Mouse (Mus musculus) kidney, embryonic 16.5 days (tissue): ENCODE measurements at regions not wholly inside any gene's neighbourhood (a gene's known extent, or its start where the extent isn't known, plus 50 kb on each side); places are given as distances from the start of the nearest gene placed in this dataset.

Source experiments
- ATAC-seq: fragments of 200-750 bp; cut with Nextera tagmentation; 2 replicates; pipeline ENCODE4 v1.8.0; 2017; ENCODE audit warnings: moderate TSS enrichment; ENCODE audit not compliant: low FRiP score, low TSS enrichment
- H3K27ac ChIP-seq: fragments of 300-500 bp; sonication (generic); 2 replicates; pipeline ENCODE4 v1.5.1; 2014; ENCODE audit warnings: low read length
- H3K27me3 ChIP-seq: fragments of 300-500 bp; sonication (generic); 2 replicates; pipeline ENCODE4 v1.6.1; 2014; ENCODE audit warnings: low read length, control low read depth, mixed read lengths; ENCODE audit not compliant: insufficient read depth
- H3K36me3 ChIP-seq: fragments of 300-500 bp; sonication (generic); 2 replicates; pipeline ENCODE4 v1.6.1; 2014; ENCODE audit warnings: low read length, control low read depth, mixed read lengths; ENCODE audit not compliant: insufficient read depth
- H3K4me1 ChIP-seq: fragments of 300-500 bp; sonication (generic); 2 replicates; pipeline ENCODE4 v1.6.1; 2014; ENCODE audit warnings: low read length, control low read depth, mixed read lengths; ENCODE audit not compliant: insufficient read depth
- H3K4me2 ChIP-seq: fragments of 300-500 bp; sonication (generic); replicated peaks from 2 replicates; pipeline ENCODE4 v1.6.1; 2014; ENCODE audit warnings: low read depth, low read length
- H3K4me3 ChIP-seq: fragments of 300-500 bp; sonication (generic); 2 replicates; pipeline ENCODE4 v1.5.1; 2014; ENCODE audit warnings: mild to moderate bottlenecking, low read length
- H3K9ac ChIP-seq: fragments of 300-500 bp; sonication (generic); replicated peaks from 2 replicates; pipeline ENCODE4 v1.6.1; 2014; ENCODE audit warnings: low read length
- H3K9me3 ChIP-seq: fragments of 300-500 bp; sonication (generic); 2 replicates; pipeline ENCODE4 v1.6.1; 2016; ENCODE audit warnings: low read length, control low read depth
- WGBS: fragments of 180-500 bp; shearing (Covaris S2); extraction: QIAGEN DNeasy Blood & Tissue Kit; methylation state at CpG from one replicate; pipeline ENCODE4 v1.1.7; 2014; 5-methylcytosine and 5-hydroxymethylcytosine counted together

GRCm38 (mm10) chr9:80709781-80710180 is 244.5 kb upstream of the Impg1 start:
- ATAC-seq: no peak
- H3K4me1 ChIP-seq: no peaks in the 10 kb centered on the region
- no peaks in the 10 kb centered on the region for H3K27me3 ChIP-seq
- H3K4me3 ChIP-seq: no peak overlapping the region
- no peaks in the 10 kb centered on the region for H3K36me3 ChIP-seq
- no peaks in the 10 kb centered on the region for H3K9me3 ChIP-seq
- H3K9ac ChIP-seq: no peak overlapping the region
- no peak overlapping the region for H3K27ac ChIP-seq
- no peak overlapping the region for H3K4me2 ChIP-seq

DNA sequence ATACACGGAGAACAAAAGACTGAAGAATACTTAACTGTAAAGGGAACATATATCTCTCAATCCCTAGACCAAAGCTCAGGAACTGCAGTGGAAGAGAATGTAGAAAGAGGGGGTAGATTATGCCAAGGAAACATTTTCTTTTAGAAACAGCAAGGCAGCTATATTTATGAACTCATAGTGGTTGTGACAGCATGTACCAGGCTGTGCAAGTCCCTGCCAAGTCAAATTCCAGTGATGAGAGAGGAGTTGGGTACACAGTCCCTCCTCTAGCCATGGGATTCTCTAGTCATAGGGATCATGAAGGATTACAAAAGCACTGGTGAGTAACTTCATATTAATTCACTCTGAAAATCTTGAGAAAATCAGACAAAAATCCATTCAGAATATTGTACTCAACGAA is 240.0 kb upstream of the Impg1 start:
- H3K27me3 ChIP-seq: no peaks in the 10 kb centered on the region
- no peaks in the 10 kb centered on the region for H3K36me3 ChIP-seq
- ATAC-seq: no peak
- WGBS: 87% methylated on average over 2 of the region's 2 CpGs
- H3K4me1 ChIP-seq: no peaks in the 10 kb centered on the region
- no peaks in the 10 kb centered on the region for H3K9me3 ChIP-seq
- H3K27ac ChIP-seq: no peak overlapping the region
- H3K9ac ChIP-seq: no peak overlapping the region
- H3K4me3 ChIP-seq: no peak overlapping the region
- H3K4me2 ChIP-seq: no peak overlapping the region

- 70% methylated on average over 2 of the region's 2 CpGs for WGBS
- Histone ChIP-seq H3K27ac (no peak overlapping the region), H3K4me3 (no peak overlapping the region), H3K9me3 (no peaks in the 10 kb centered on the region), H3K9ac (no peak overlapping the region), H3K27me3 (no peaks in the 10 kb centered on the region), H3K4me2 (no peak overlapping the region), H3K36me3 (no peaks in the 10 kb centered on the region), H3K4me1 (no peaks in the 10 kb centered on the region)
- no peak for ATAC-seq
Observed at GRCm38 (mm10) chr9:80697171-80697570, 231.9 kb upstream of the Impg1 start.

DNA sequence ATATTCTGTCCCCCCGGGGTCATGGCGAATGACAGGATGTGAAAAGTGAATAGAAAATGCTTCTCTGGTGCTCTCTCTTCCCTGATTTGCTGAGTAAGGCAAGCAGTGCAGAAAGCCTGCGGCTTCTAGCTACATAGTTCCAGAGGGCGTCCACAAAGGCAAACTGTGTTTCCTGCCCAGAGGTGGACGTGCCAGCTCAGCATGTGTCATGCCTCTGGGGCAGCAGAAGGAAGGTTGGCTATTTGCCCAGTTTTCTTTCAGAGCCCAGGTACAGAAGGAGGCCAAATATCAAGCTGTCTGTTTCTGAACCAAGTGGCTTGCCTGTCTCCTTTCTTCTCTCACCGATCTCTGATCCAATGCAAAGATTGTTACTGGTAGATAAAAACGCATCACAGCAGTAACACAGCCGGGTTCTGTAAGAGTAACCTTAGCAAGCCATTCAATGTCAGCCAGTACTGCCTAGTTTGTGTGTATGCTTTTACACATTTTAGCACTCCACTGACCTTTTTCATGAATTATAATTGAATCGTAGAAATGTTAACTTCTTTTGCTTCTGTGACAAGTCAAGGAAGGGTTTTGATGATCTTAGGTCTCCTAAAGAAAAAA is 223.3 kb upstream of the Impg1 start:
- 64% methylated on average over 9 of the region's 9 CpGs for WGBS
- Histone ChIP-seq H3K9ac (no peak overlapping the region), H3K4me2 (no peak overlapping the region), H3K36me3 (no peaks in the 10 kb centered on the region), H3K4me1 (no peaks in the 10 kb centered on the region), H3K27me3 (no peaks in the 10 kb centered on the region), H3K9me3 (no peaks in the 10 kb centered on the region), H3K27ac (no peak overlapping the region), H3K4me3 (no peak overlapping the region)
- ATAC-seq: no peak

DNA sequence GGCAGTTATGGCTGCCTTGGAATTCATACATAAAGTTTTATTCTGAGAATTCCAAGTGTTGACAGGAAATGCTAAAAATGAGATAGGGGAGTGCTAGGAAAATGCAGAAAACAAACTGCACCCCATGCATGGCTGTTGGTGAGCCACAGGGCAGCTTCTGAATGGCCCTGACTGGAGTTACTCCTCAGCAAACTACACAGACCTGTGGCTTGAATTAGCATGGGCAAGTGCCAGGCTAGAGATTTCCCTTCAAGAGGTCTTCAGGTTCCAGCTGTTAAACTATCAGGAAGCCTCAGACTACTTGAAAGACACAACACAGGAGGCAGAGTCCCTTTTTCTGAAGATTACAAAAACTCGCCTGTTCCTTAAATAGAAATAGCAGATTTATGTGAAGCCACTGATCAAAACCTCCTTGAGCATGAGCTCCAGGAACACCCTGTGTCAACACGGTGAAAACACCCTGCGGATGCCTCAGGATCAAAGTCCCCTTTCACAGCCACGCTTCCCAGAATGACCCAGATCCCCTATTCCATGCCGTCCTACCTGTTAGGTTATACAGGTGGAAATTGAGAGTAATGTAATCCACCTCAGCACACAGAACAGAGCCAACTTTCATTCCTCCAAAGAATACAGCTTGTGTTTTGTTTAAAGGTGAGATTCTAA is 217.9 kb upstream of the Impg1 start:
- H3K9ac ChIP-seq: no peak overlapping the region
- no peak overlapping the region for H3K4me2 ChIP-seq
- H3K4me1 ChIP-seq: no peaks in the 10 kb centered on the region
- no peak overlapping the region for H3K27ac ChIP-seq
- WGBS: 68% methylated on average over 5 of the region's 5 CpGs
- no peak for ATAC-seq
- no peaks in the 10 kb centered on the region for H3K27me3 ChIP-seq
- H3K4me3 ChIP-seq: no peak overlapping the region
- H3K36me3 ChIP-seq: no peaks in the 10 kb centered on the region
- no peaks in the 10 kb centered on the region for H3K9me3 ChIP-seq

GRCm38 (mm10) chr9:80681709-80682108 is 216.4 kb upstream of the Impg1 start:
- Histone ChIP-seq H3K9ac (no peak overlapping the region), H3K4me2 (no peak overlapping the region), H3K36me3 (no peaks in the 10 kb centered on the region), H3K9me3 (no peaks in the 10 kb centered on the region), H3K27ac (no peak overlapping the region), H3K27me3 (no peaks in the 10 kb centered on the region), H3K4me3 (no peak overlapping the region), H3K4me1 (no peaks in the 10 kb centered on the region)
- no peak for ATAC-seq
- WGBS: 88% methylated on average over 2 of the region's 2 CpGs

- H3K4me3 ChIP-seq: no peak overlapping the region
- 91% methylated on average over 1 of the region's 1 CpGs for WGBS
- H3K4me1 ChIP-seq: no peaks in the 10 kb centered on the region
- no peaks in the 10 kb centered on the region for H3K27me3 ChIP-seq
- H3K9me3 ChIP-seq: no peaks in the 10 kb centered on the region; the same call in 1 of the 2 replicates
- no peak for ATAC-seq
- no peaks in the 10 kb centered on the region for H3K36me3 ChIP-seq
- no peak overlapping the region for H3K4me2 ChIP-seq
- no peak overlapping the region for H3K27ac ChIP-seq
- no peak overlapping the region for H3K9ac ChIP-seq
Observed at GRCm38 (mm10) chr9:80671483-80671882, 206.2 kb upstream of the Impg1 start.

- ATAC-seq: no peak
- no peak overlapping the region for H3K4me2 ChIP-seq
- H3K27ac ChIP-seq: no peak overlapping the region
- no peaks in the 10 kb centered on the region for H3K4me1 ChIP-seq
- no peaks in the 10 kb centered on the region for H3K36me3 ChIP-seq
- H3K27me3 ChIP-seq: no peaks in the 10 kb centered on the region
- H3K4me3 ChIP-seq: no peak overlapping the region
- H3K9ac ChIP-seq: no peak overlapping the region
- WGBS: 55% methylated on average over 5 of the region's 5 CpGs
- no peaks in the 10 kb centered on the region for H3K9me3 ChIP-seq
Observed at GRCm38 (mm10) chr9:80668575-80669248, 203.4 kb upstream of the Impg1 start.

DNA sequence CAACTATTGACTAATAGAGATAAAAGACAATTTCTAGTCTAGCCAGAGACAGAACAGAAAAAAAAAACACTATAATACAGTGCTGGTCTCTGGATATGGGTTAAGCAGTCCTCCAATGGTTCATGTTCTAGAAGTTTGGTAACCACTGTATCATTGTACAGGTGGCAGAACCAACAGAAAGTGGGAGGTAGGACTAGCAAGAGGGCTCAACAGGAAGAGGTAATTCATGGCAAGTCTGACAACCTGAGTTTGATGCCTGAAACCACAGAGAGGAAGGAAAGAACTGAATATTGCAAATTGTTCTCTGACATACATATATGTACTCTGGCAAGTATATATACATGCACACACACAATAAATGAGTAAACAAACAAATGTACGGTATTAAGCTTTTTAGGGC is 193.5 kb upstream of the Impg1 start:
- Histone ChIP-seq H3K9ac (no peak overlapping the region), H3K4me1 (no peaks in the 10 kb centered on the region), H3K36me3 (no peaks in the 10 kb centered on the region), H3K9me3 (no peaks in the 10 kb centered on the region), H3K4me2 (no peak overlapping the region), H3K4me3 (no peak overlapping the region), H3K27ac (no peak overlapping the region), H3K27me3 (no peaks in the 10 kb centered on the region)
- ATAC-seq: no peak
- WGBS: 84% methylated on average over 1 of the region's 1 CpGs

DNA sequence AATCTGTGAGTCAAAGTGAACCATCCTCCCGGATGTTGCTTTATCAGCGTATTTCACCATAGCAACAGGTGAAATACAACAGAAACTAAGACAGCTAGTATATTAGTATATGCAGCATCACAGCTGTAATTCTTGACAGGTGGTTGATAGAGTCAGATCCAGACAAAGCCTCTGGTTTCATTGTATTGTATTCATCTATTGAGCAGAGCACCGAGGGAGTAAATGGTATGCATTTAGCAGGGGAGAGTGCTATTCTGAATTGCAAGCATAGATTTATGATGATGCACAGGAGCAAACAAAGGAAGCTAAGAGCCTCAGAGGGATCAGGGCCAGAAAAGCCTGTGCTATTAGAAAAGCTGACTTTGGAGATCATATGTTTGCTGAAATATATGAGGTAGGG is 149.8 kb upstream of the Impg1 start:
- H3K4me3 ChIP-seq: no peak overlapping the region
- H3K4me2 ChIP-seq: no peak overlapping the region
- no peak overlapping the region for H3K27ac ChIP-seq
- no peaks in the 10 kb centered on the region for H3K27me3 ChIP-seq
- no peak for ATAC-seq
- no peaks in the 10 kb centered on the region for H3K9me3 ChIP-seq
- H3K36me3 ChIP-seq: no peaks in the 10 kb centered on the region
- no peaks in the 10 kb centered on the region for H3K4me1 ChIP-seq
- H3K9ac ChIP-seq: no peak overlapping the region
- WGBS: 87% methylated on average over 3 of the region's 3 CpGs
